Mouse (Mus musculus): ENCODE measurements at regions not wholly inside any gene's neighbourhood (a gene's known extent, or its start where the extent isn't known, plus 50 kb on each side); places are given as distances from the start of the nearest gene placed in this dataset.

GRCm38 (mm10) chr4:54610101-54610500, 334.7 kb upstream of the Zfp462 start:
- Histone ChIP-seq H3K9ac (replicated peaks; ENCODE audit: low read depth) (no peak overlapping the region), H3K36me3 (ENCODE audit: insufficient read depth, low read length) (no peaks in the 10 kb centered on the region), H3K4me1 (ENCODE audit: insufficient read depth, low read depth, low read length) (no peaks in the 10 kb centered on the region), H3K9me3 (ENCODE audit: low read length) (no peaks in the 10 kb centered on the region), H3K4me3 (ENCODE audit: low read depth, low read length) (no peak overlapping the region), H3K27ac (ENCODE audit: low read length) (no peak overlapping the region), H3K27me3 (replicated peaks; ENCODE audit: insufficient read depth, low read length) (no peaks in the 10 kb centered on the region), H3K4me2 (replicated peaks; ENCODE audit: low read depth, low read length) (no peak overlapping the region)
- TF ChIP-seq CTCF (IDR thresholded peaks at IDR 0.05) (no peak), EP300 (IDR thresholded peaks at IDR 0.05) (no peak)
- DNase-seq (ENCODE audit: low spot score) (no peak), ATAC-seq (no peak)
- whole genome bisulfite sequencing = 79% methylated on average over 5 of the region's 5 CpGs

DNA sequence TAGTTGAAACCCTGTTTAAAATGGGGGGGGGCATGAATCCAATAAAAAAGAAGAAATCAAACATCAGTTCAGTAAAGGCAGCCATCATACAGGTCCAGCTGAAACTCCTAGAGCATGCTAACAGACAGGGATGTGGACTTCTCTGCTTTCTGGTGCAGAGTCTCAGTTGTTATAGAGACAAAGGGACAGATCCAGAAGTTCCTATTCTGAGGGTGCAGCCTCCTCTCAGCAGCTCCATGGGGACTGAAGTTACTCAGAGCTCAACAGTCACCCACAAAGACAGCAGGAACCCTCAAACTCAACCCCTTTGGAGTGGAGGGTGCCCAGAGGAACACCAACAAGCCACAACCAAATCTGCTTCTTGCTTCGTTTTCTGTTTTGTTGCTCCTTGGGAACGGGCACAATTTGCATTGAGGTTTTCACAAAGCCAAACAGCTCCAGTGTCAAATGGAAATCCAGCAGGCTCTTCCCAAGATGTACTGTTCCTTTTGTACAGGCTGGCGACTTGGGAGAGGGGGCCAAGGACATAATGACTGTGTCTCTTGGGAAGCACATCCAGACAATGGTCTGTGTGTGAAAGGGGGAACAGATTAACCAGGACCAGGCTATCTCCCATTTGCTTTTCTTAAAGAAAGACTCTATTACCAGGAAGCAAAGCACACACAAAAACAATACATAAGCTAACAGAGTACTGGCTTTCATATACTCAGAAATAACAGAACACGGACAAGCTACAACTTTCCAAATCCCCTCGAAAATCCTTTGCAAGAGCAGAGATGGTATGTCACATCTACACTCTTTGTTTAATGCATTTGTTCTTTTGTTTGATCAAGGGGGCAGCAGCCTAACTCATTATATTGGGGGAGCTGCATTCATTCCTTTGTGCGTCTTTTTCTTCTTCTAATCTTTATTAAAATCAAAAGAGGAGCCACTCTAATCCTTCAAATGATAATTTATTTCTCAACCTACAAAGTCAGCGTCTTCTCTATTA, 332.6 kb upstream of the Zfp462 start:
- H3K27ac ChIP-seq (ENCODE audit: low read length) = no peak overlapping the region
- no peak overlapping the region for H3K4me2 ChIP-seq (replicated peaks; ENCODE audit: low read depth, low read length)
- H3K36me3 ChIP-seq (ENCODE audit: insufficient read depth, low read length) = no peaks in the 10 kb centered on the region
- H3K4me1 ChIP-seq (ENCODE audit: insufficient read depth, low read depth, low read length) = no peaks in the 10 kb centered on the region
- no peak overlapping the region for H3K4me3 ChIP-seq (ENCODE audit: low read depth, low read length)
- H3K27me3 ChIP-seq (replicated peaks; ENCODE audit: insufficient read depth, low read length) = no peaks in the 10 kb centered on the region
- H3K9me3 ChIP-seq (ENCODE audit: low read length) = no peaks in the 10 kb centered on the region
- ATAC-seq (no peak), DNase-seq (ENCODE audit: low spot score) (no peak)
- H3K9ac ChIP-seq (replicated peaks; ENCODE audit: low read depth) = no peak overlapping the region
- no peak for TF ChIP-seq EP300 (IDR thresholded peaks at IDR 0.05)
- no peak for TF ChIP-seq CTCF (IDR thresholded peaks at IDR 0.05)
- WGBS = 70% methylated on average over 7 of the region's 7 CpGs

DNA sequence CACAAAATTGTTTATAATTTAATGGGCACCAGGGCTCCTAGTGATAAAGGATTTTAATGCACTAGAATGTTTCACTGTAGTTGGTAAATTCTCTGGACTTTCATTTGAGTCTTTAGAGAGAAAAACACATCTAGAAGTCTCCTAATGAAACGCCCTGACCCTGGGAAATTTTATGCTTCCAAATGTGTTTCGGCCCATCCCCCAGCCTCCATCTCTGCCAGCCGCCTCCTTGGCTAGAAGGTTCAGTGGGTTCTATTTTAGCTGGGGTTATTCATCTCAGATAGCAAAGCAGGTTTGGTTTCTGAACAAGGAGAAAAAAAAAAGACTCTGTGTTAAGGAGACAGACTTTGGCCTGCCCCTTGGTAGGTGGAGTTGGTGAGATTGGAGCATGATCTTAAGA, 331.8 kb upstream of the Zfp462 start:
- H3K9me3 ChIP-seq (ENCODE audit: low read length) = no peaks in the 10 kb centered on the region
- TF ChIP-seq CTCF (IDR thresholded peaks at IDR 0.05) = no peak
- no peaks in the 10 kb centered on the region for H3K36me3 ChIP-seq (ENCODE audit: insufficient read depth, low read length)
- no peak for DNase-seq (ENCODE audit: low spot score)
- H3K9ac ChIP-seq (replicated peaks; ENCODE audit: low read depth) = no peak overlapping the region
- H3K27ac ChIP-seq (ENCODE audit: low read length) = no peak overlapping the region
- H3K27me3 ChIP-seq (replicated peaks; ENCODE audit: insufficient read depth, low read length) = no peaks in the 10 kb centered on the region
- H3K4me1 ChIP-seq (ENCODE audit: insufficient read depth, low read depth, low read length) = no peaks in the 10 kb centered on the region
- no peak for ATAC-seq
- WGBS = 78% methylated on average over 3 of the region's 3 CpGs
- H3K4me3 ChIP-seq (ENCODE audit: low read depth, low read length) = no peak overlapping the region
- H3K4me2 ChIP-seq (replicated peaks; ENCODE audit: low read depth, low read length) = no peak overlapping the region

DNA sequence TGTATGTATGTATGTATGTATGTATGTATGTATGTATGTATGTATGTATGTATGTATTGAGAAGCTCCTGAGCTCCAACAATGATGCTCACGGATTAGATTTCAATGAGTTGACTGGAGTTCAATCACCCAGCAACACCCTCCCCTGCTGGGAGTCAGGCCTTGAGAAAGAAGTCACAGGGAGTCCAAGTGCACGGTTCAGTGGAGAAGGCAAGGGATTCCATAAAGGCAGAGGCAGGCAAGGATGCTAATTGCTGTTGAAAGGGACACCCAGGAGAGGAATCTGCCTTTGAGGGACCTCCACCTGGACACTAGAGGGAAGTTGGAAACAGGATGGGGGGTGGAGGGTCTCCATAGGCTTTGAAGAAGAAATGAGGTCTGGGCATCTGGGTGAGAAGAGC, 331.2 kb upstream of the Zfp462 start:
- no peak overlapping the region for H3K4me2 ChIP-seq (replicated peaks; ENCODE audit: low read depth, low read length)
- 76% methylated on average over 2 of the region's 2 CpGs for WGBS
- H3K27me3 ChIP-seq (replicated peaks; ENCODE audit: insufficient read depth, low read length) = no peaks in the 10 kb centered on the region
- H3K9ac ChIP-seq (replicated peaks; ENCODE audit: low read depth) = no peak overlapping the region
- DNase-seq (ENCODE audit: low spot score) (no peak), ATAC-seq (no peak)
- no peaks in the 10 kb centered on the region for H3K9me3 ChIP-seq (ENCODE audit: low read length)
- no peaks in the 10 kb centered on the region for H3K4me1 ChIP-seq (ENCODE audit: insufficient read depth, low read depth, low read length)
- no peak overlapping the region for H3K27ac ChIP-seq (ENCODE audit: low read length)
- H3K4me3 ChIP-seq (ENCODE audit: low read depth, low read length) = no peak overlapping the region
- H3K36me3 ChIP-seq (ENCODE audit: insufficient read depth, low read length) = no peaks in the 10 kb centered on the region
- TF ChIP-seq CTCF (IDR thresholded peaks at IDR 0.05) = no peak
- TF ChIP-seq EP300 (IDR thresholded peaks at IDR 0.05) = no peak

- ATAC-seq = no peak
Observed at GRCm38 (mm10) chr4:54615886-54616285, 329.0 kb upstream of the Zfp462 start.

DNA sequence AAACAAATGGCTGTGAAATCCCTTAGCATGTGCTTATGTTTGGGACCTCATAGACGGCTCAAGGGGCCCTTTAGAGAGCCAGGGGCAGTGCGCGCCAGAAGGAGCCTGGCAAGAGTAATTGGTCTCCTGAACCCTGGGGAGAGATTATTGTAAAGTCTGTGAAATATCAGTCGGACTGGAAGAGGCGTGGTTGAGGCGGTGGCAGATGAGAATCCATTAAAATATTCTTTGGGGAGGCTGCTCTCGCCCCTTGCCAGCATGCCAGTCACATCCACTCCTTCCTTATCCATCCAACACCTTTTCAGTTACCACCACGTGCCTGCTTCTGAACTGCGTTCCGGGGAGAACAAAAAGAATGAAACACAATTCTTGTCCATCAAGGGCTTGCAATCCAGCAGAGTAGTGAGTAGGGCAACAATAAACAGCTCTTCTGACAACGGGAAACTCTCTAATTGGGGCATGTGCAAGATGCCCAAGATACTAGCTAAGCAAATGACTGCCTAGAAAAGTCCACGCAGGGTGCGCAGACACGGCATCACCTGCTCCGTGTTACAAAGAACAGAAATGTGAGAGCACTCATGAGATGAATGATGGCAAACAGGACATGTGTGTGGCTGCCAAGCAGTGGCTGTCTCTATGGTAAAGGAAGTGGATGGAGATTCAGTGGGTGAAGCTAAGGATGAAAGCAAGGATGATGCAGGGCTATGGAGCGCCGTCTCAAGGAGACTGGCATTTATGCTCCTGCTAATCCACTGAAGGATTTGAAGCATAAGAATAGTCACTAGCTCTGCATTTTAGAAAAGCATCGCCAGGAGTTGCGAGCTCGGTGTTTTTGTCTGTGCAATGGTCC, 320.6 kb upstream of the Zfp462 start:
- Histone ChIP-seq H3K27ac (ENCODE audit: low read length) (no peak overlapping the region), H3K9ac (replicated peaks; ENCODE audit: low read depth) (no peak overlapping the region), H3K9me3 (ENCODE audit: low read length) (no peaks in the 10 kb centered on the region), H3K36me3 (ENCODE audit: insufficient read depth, low read length) (no peaks in the 10 kb centered on the region), H3K4me2 (replicated peaks; ENCODE audit: low read depth, low read length) (no peak overlapping the region), H3K4me3 (ENCODE audit: low read depth, low read length) (no peak overlapping the region), H3K27me3 (replicated peaks; ENCODE audit: insufficient read depth, low read length) (no peaks in the 10 kb centered on the region), H3K4me1 (ENCODE audit: insufficient read depth, low read depth, low read length) (no peaks in the 10 kb centered on the region)
- TF ChIP-seq CTCF (IDR thresholded peaks at IDR 0.05) (no peak), EP300 (IDR thresholded peaks at IDR 0.05) (no peak)
- 77% methylated on average over 20 of the region's 20 CpGs for WGBS
- ATAC-seq (no peak), DNase-seq (ENCODE audit: low spot score) (no peak)

More at GRCm38 (mm10) chr4:54615886-54616285, 329.0 kb upstream of the Zfp462 start:
- no peaks in the 10 kb centered on the region for H3K27me3 ChIP-seq (replicated peaks; ENCODE audit: insufficient read depth, low read length)
- H3K4me2 ChIP-seq (replicated peaks; ENCODE audit: low read depth, low read length) = no peak overlapping the region
- 4% methylated on average over 1 of the region's 1 CpGs for WGBS
- H3K9ac ChIP-seq (replicated peaks; ENCODE audit: low read depth) = no peak overlapping the region
- DNase-seq (ENCODE audit: low spot score) = peak; percentile 5
- TF ChIP-seq CTCF (IDR thresholded peaks at IDR 0.05) = no peak
- H3K36me3 ChIP-seq (ENCODE audit: insufficient read depth, low read length) = no peaks in the 10 kb centered on the region
- H3K4me3 ChIP-seq (ENCODE audit: low read depth, low read length) = no peak overlapping the region
- no peak overlapping the region for H3K27ac ChIP-seq (ENCODE audit: low read length)
- no peaks in the 10 kb centered on the region for H3K9me3 ChIP-seq (ENCODE audit: low read length)
- H3K4me1 ChIP-seq (ENCODE audit: insufficient read depth, low read depth, low read length) = no peaks in the 10 kb centered on the region
